Mouse (Mus musculus): ENCODE measurements around the gene Ube2l6.

DNA sequence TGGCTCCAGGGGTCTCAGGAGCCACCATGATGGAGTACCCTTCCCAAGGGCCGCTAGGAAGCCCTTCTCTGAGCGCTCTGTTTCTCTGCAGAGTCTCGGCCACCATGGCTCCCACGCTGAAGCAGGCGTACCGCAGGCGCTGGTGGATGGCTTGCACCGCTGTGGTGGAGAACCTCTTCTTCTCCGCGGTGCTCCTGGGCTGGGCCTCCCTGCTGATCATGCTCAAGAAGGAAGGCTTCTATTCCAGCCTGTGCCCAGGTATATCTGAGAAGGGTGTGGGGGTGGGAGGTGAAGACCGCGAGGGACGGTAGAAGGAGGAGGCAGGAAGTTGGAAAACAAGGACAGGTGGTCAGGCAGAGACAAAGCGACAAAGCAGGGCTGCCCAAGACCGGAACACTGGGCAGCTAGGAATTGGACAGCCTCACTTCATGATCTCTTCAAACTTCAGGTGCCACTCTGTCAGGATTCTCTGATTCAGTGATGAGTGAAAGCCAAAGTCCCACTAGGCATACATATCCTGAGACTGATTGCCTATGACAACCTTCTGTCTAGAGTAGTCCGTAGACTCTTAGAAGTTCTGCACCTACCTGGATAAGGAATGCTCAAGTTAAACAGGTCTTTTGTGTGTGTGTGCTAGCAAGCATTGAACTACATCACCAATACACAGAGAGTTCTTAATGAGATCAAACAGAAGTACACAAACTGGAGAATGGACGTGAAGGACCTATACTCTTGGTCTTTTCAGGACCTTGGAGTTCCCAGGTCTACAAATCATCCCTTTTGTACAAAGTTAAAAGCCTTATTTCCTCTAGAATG is 42.3 kb downstream of the Ube2l6 start:
- TF ChIP-seq POLR2A (IDR thresholded peaks at IDR 0.05; ENCODE audit: low read depth, low read length) (no peak), CTCF (conservative IDR thresholded peaks at IDR 0.05; ENCODE audit: insufficient read depth, insufficient read length, low read depth, low read length) (no peak)

Measured in kidney, adult 2 months (tissue).